Mouse (Mus musculus) T-helper 17 cell (primary cell): Measurements from ENCODE around the gene BC067074.

Source experiments
- in situ Hi-C, 2 experiments: fragments of 300-600 bp; cut with MboI, MseI; formaldehyde crosslinking; loops; 1 replicate in 1 of 2; 2 replicates in 1 of 2; pipeline ENCODE4 v1.15.1; 2025; ENCODE audit warnings: high pct_unique_total_duplicates in 2 of 2

The BC067074 gene

GRCm38 (mm10) chr13:113319588-113319987, 26.6 kb downstream of the BC067074 start:
- in situ Hi-C loops, result loop anchor here in 1 of 2 experiments (10.0 kb wide), 1 partner anchor 55 kb away; no protein-coding TSS in a partner anchor

DNA sequence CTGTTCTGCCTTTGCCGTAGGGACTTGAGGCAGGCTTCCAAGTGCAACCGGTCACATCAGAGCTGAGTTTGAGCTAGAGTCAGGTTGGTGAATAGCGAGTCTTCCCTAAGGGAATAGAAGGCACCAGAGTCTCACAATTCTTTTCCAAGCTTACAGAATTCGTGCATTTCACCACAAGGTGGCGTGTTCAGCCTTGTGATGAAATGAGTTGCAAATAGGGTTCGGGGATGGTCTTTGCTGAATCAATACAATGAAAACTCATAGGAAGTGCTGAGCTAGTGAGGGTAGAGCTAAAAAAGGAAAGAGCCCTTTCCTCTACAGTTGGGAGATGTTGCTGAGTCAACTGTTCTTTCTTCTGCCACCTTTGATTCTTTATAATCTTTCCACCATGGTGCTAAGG, 29.0 kb downstream of the BC067074 start:
- in situ Hi-C loops, result loop anchor here (5.0 kb wide), 3 partner anchors 295 to 350 kb away; partner anchors contain the start of gene Snx18 (in 1 of the 2)

- in situ Hi-C loops, result loop anchor here (5.0 kb wide), 3 partner anchors 293 to 348 kb away; partner anchors contain the start of gene Snx18 (in 1 of the 2)
Observed at GRCm38 (mm10) chr13:113324241-113324640, 31.3 kb downstream of the BC067074 start.

- in situ Hi-C loops, result no loop called here
Observed at GRCm38 (mm10) chr13:113325678-113326077, 32.7 kb downstream of the BC067074 start.

DNA sequence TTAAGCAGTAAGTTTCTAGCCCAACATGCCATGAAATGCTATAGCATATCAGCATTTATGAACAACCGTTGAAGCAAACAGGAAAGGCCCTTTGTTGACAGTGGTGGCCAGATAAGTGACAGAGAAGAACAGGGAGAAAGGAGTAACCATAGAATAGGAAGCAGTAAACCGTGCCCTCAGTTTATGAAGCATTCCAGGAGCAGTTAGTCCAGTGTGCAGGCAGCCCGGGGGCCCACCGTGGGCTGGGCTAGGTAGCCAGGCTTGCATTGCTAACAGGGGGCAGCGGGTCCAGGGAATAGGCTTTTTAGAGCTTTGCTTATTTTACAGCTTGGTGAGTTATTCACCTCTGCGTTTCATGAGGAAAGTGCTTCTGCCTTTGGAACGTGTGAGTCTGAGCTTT, 39.3 kb downstream of the BC067074 start:
- in situ Hi-C loops, result no loop called here

DNA sequence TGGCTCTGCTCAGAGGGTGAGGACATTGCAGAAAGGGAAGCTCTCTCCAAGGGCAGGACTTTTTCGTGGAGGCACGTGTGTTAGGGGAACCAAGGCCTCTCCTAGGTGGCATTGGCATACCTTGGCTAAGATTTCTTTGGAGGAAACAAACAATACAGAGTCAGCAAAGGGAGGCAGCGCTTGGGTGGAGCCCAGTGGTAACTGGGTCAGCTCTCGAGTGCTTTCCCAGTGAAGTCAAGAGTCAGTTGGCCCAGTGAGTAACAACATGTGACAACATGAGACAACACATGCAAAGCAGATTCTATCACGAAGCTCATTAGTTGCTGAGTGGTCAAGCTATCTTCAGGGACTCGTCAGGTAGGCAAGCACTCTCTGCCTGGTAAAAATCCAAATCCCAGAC, 40.4 kb downstream of the BC067074 start:
- in situ Hi-C loops, result no loop called here

GRCm38 (mm10) chr13:113333931-113334330, 41.0 kb downstream of the BC067074 start:
- in situ Hi-C loops, result no loop called here

DNA sequence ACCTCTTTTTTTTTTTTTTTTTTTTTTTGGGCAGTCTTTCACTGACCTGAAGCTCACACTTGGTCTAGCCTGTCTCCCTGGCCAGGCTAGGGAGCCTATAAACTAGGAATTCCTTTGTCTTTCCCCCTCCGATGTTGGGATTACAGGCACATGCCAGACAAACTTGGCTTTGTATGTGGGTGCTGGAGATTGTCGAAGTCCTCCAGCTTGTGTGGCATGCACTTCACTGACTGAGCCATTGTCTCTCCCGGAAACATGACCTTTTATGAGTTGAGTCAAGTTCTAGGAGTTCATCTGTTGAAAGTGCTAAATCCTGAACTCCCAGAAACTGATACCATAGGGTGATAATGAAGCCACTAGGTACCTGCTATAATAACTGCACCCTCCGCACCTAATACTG, 41.8 kb downstream of the BC067074 start:
- in situ Hi-C loops, result no loop called here

GRCm38 (mm10) chr13:113337223-113337858, 44.4 kb downstream of the BC067074 start:
- in situ Hi-C loops, result no loop called here

- in situ Hi-C loops, result no loop called here
Observed at GRCm38 (mm10) chr13:113340644-113341043, 47.7 kb downstream of the BC067074 start.

DNA sequence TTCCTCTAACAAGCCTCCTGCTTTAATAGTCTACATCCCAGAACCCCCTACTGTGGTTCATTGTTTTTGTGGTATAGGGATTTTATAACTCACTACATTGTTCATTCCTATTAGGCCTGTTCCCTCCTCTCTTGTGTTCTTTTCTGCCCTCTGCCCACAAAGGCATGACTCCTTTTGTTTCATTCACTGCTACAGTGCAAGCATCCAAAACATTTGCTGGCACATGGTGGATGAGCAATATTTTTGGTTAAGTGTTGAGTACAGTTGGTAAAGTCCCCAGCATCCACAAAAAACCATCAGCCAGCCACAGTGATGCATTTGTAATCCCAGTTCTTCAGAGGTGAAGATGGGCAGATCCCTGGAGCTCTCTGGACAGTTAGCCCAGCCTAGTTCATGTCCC, 48.2 kb downstream of the BC067074 start:
- in situ Hi-C loops, result no loop called here

GRCm38 (mm10) chr13:113342355-113342919, 49.5 kb downstream of the BC067074 start:
- in situ Hi-C loops, result no loop called here

DNA sequence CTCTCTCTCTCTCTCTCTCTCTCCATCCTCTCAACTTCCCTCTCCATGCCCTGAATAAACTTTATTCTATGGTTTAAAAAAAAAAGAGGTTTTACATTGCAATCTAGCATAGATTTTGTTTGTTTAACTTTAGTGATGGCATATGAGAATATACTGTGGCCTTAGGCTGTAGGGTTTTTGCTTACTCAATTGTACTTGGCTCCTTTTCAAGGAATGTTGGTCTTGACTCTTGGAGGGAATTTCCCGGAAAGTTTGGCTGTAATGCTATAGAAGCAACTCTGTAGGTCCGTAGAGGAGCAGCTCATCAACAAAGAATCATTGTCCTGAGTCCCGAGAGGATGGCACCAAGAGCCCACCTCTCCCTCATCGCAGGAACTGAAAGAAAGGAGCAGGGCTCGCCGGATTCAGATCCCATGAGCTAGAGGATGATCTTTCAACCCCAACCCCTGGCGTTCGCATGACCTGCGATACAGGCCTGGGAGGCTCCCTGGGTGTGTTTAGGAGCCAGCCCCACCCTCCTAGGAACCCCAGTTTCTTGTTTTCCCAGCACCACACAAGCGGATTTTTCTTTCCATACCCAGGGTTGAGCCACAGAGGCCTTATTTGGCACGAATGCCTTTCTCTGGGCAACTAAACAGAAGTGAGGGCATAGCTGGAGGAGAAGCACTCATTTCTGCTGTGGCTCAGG, 57.9 kb downstream of the BC067074 start:
- in situ Hi-C loops, result no loop called here

DNA sequence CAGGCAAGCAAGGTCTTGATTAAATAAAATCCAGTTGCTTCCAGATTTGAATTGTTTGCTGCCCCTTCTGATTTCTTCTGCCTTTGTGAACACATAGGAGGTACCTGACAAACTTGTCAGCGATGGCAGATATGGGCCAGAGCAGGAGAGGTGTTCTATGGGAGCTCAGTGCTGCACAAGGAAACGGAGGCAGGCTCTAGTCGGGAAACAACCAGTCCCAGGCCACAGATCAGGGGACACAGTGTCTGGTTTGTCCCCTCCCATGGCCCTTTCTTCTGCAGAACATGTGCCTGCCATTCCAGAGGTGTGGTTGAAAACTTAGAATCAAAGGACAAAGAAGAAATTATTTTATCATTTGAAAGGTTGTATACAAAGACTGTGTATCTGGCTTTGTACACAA, 60.6 kb downstream of the BC067074 start:
- in situ Hi-C loops, result no loop called here

DNA sequence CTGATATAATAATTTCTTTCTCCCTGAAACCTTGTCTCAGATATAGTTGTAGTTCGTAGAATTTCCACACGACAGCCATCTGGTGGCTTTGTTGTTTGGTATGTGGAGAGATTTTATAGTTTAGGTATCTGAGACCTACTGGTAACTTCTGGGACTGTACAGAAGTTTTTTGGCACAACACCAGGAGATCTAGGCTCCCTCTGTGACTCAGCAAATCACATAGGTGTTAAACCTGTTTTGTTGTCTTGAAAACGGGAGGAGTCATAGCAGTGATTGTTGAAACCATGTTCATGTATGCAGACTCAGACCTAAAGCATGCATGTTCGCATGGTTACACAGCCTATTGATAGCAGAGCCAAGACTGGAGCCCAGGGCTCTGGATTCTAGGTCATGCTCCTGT, 61.0 kb downstream of the BC067074 start:
- in situ Hi-C loops, result no loop called here

- in situ Hi-C loops, result no loop called here
Observed at GRCm38 (mm10) chr13:113355022-113355421, 62.1 kb downstream of the BC067074 start.

- in situ Hi-C loops, result no loop called here
Observed at GRCm38 (mm10) chr13:113357438-113358144, 64.6 kb downstream of the BC067074 start.

GRCm38 (mm10) chr13:113359676-113360075, 66.7 kb downstream of the BC067074 start:
- in situ Hi-C loops, result no loop called here

GRCm38 (mm10) chr13:113365976-113366375, 73.0 kb downstream of the BC067074 start:
- in situ Hi-C loops, result no loop called here

DNA sequence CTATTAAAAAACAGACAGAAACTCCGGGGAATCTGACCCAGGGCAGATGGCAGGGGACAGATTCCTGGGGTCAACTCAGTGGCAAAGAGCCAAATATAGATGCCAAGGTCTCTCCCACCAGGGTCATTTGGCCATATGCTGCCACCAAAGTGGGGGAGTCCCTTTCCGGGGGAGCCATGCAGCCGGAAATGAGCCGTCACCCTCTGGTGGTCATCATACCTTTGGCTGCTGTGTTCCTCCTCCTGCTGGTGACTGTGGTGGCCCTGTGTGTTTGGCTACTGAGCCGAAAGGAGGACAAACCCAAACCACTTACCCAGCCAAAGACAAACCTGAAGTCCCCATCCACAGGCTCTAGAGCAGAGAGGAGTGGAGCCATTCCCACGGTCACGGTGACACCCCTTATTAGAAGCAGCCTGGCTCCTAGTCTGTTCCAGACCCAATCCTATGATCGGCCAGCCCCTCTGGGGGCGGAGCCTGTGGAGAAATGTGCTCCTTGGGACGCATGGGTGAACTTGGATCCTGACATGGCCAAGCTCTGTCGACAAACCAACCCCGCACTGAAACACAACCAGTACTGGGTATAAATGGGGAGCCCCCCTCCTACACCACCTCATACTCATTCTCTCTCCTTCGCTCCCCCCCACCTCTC, 76.1 kb downstream of the BC067074 start:
- in situ Hi-C loops, result no loop called here

GRCm38 (mm10) chr13:113369622-113370021, 76.7 kb downstream of the BC067074 start:
- in situ Hi-C loops, result no loop called here
